Comparison of ENCODE assay signal across 8 mouse cellular contexts in genomic region chr11:84066927-84067645, GRCm38 (mm10). TPM values are rescaled to one million over a fixed set of nuclear protein-coding genes. Genes with fewer than 3 reads are reported as not detected.
DNase-seq lines count a peak whose midpoint lies in the region; ATAC-seq lines count a peak whose summit lies in the region.

No protein-coding gene starts in this region.

- peak overlapping the region; percentile 97 for H3K4me2 ChIP-seq in heart, embryonic 16.5 days (ENCODE audit: low read depth, low read length)

- DNase-seq in layer of hippocampus, adult 8-10 months (ENCODE audit: low spot score in 2 of 2) = peak; percentile 57 to 66
- DNase-seq in layer of hippocampus, adult 9-10 months (ENCODE audit: low spot score) = no peak
- DNase-seq in embryonic facial prominence, embryonic 10.5 days (ENCODE audit: low spot score) = peak; percentile 42
- DNase-seq in kidney, postnatal 36 days = peak; percentile 42 to 45
- DNase-seq in lung, postnatal 25 days (ENCODE audit: low spot score) = peak; percentile 67
- DNase-seq in splenic B cell, adult 2 months (ENCODE audit: low read depth, low spot score) = peak; percentile 24

- H3K36me3 ChIP-seq in embryonic facial prominence, embryonic 10.5 days (replicated peaks) = no peaks in the 10 kb centered on the region
- no peaks in the 10 kb centered on the region for H3K36me3 ChIP-seq in heart, embryonic 16.5 days (ENCODE audit: control insufficient read depth, insufficient read depth)
- no peaks in the 10 kb centered on the region for H3K36me3 ChIP-seq in splenic B cell, adult 2 months (ENCODE audit: control insufficient read depth, insufficient read depth, low read length, poor library complexity, severe bottlenecking)

- H3K27me3 ChIP-seq in embryonic facial prominence, embryonic 10.5 days (replicated peaks; ENCODE audit: low read depth, poor library complexity, severe bottlenecking) = peaks cover 64% of the 10 kb centered on the region
- H3K27me3 ChIP-seq in heart, embryonic 16.5 days (ENCODE audit: control insufficient read depth, insufficient read depth, low read length) = peaks cover 22% of the 10 kb centered on the region
- no peaks in the 10 kb centered on the region; the same call in 1 of the 2 replicates for H3K27me3 ChIP-seq in splenic B cell, adult 2 months (ENCODE audit: control insufficient read depth, insufficient read depth, low read length, poor library complexity, severe bottlenecking)

- ATAC-seq in activated CD4-positive, CD25-positive, alpha-beta regulatory T cell, adult 4 months = peak; percentile 45
- ATAC-seq in heart, embryonic 16.5 days (replicated peaks; ENCODE audit: extremely low read depth, insufficient read depth, low FRiP score) = no peak

- no peak overlapping the region for H3K27ac ChIP-seq in embryonic facial prominence, embryonic 10.5 days (replicated peaks)
- no peak overlapping the region for H3K27ac ChIP-seq in heart, embryonic 16.5 days (ENCODE audit: low read length)

- H3K4me1 ChIP-seq in embryonic facial prominence, embryonic 10.5 days = peaks cover 43% of the 10 kb centered on the region
- H3K4me1 ChIP-seq in heart, embryonic 16.5 days (ENCODE audit: control insufficient read depth, insufficient read depth, low read length) = peaks cover 22% of the 10 kb centered on the region

- H3K9ac ChIP-seq in heart, embryonic 16.5 days (ENCODE audit: low read length) = no peak overlapping the region

- WGBS in embryonic facial prominence, embryonic 10.5 days = 7% methylated on average over 18 of the region's 18 CpGs
- WGBS in heart, embryonic 16.5 days = 10% methylated on average over 18 of the region's 18 CpGs

- H3K4me3 ChIP-seq in embryonic facial prominence, embryonic 10.5 days = peak overlapping the region; percentile 77
- H3K4me3 ChIP-seq in heart, embryonic 16.5 days (ENCODE audit: low read length) = peak overlapping the region; percentile 71

- H3K9me3 ChIP-seq in embryonic facial prominence, embryonic 10.5 days = no peaks in the 10 kb centered on the region
- H3K9me3 ChIP-seq in heart, embryonic 16.5 days (replicated peaks; ENCODE audit: control insufficient read depth, low read length) = no peaks in the 10 kb centered on the region

RNA-seq across cellular contexts. Expression of gene Dusp14, which starts 2.0 kb away (rescaled TPM):
- 10 to 100 TPM; 27.2 to 33.1 (median 30.7) TPM for total RNA-seq in layer of hippocampus, adult 8-10 months (2022)
- polyA plus RNA-seq in activated CD4-positive, CD25-positive, alpha-beta regulatory T cell, adult 4 months (2017; shearing (Covaris generic)) = 10 to 100 TPM; 11.4 to 17.0 TPM
- 7.3 and 9.4 TPM in 2 replicates for polyA plus RNA-seq in embryonic facial prominence, embryonic 10.5 days (2016; fragmentation: Nextera tagmentation; extraction: Ambion mirVana)
- 6.3 and 7.2 TPM in 2 replicates for polyA plus RNA-seq in heart, embryonic 16.5 days (2015; fragmentation: Nextera tagmentation; extraction: Ambion mirVana)
